Mouse (Mus musculus): ENCODE results near the gene Gemin6.
"Not testable (repeated sequence)": the region's sequence is repeated elsewhere in the genome, so short reads cannot be mapped to it uniquely, and the experiment has no call there.

Gemin6 gene

GRCm38 (mm10) chr17:80235477-80235876 lies 11.2 kb downstream of the Gemin6 start:
- no peak for DNase-seq

- DNase-seq: no peak
These were observed 12.6 kb downstream of the Gemin6 start for GRCm38 (mm10) chr17:80236805-80237204.

- DNase-seq: no peak
These were observed 13.2 kb downstream of the Gemin6 start for GRCm38 (mm10) chr17:80237475-80237874.

GRCm38 (mm10) chr17:80241594-80241993 lies 17.4 kb downstream of the Gemin6 start:
- no peak for DNase-seq

- DNase-seq: no peak
These were observed 18.9 kb downstream of the Gemin6 start for GRCm38 (mm10) chr17:80243116-80243515.

GRCm38 (mm10) chr17:80252757-80253525 lies 28.7 kb downstream of the Gemin6 start:
- no peak for DNase-seq

GRCm38 (mm10) chr17:80254421-80254820 lies 30.2 kb downstream of the Gemin6 start:
- DNase-seq: no peak

- peak; percentile 38 for DNase-seq
These were observed 31.0 kb downstream of the Gemin6 start for GRCm38 (mm10) chr17:80255208-80255607.

GRCm38 (mm10) chr17:80267065-80267464 lies 42.8 kb downstream of the Gemin6 start:
- no peak for DNase-seq

GRCm38 (mm10) chr17:80268151-80268550 lies 43.9 kb downstream of the Gemin6 start:
- no peak for DNase-seq

- DNase-seq: not testable (repeated sequence)
These were observed 46.4 kb downstream of the Gemin6 start for GRCm38 (mm10) chr17:80270622-80271021.

Measured in kidney, adult 9 months (tissue).